Mouse (Mus musculus): ENCODE measurements at regions not wholly inside any gene's neighbourhood (a gene's known extent, or its start where the extent isn't known, plus 50 kb on each side); places are given as distances from the start of the nearest gene placed in this dataset.

DNA sequence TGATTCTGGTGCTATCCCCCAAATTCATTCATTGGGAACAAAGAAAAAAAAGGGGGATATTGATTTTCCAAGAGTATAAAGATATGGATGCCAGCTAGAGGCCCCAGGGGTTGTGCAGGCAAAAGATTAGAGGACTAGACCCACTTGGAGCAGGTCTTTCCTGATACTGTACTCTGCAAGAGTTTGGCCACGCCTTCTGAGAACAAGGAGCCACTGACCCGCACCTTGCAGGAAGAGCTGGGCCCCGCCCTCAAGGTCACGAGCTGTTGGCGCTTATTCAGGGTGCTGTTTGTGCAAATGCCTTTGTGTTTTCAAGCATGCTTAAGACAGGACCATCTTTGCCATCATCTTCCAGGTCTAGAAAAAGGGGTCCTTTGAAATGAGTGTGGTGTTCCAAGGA, 54.5 kb upstream of the Slc7a1 start:
- Histone ChIP-seq H3K36me3 (no peaks in the 10 kb centered on the region), H3K9ac (no peak overlapping the region), H3K4me2 (no peak overlapping the region), H3K4me1 (replicated peaks) (peaks cover 19% of the 10 kb centered on the region), H3K9me3 (no peaks in the 10 kb centered on the region), H3K27me3 (no peaks in the 10 kb centered on the region), H3K4me3 (no peak overlapping the region), H3K27ac (replicated peaks) (peak overlapping the region; percentile 75)
- WGBS = 57% methylated on average over 5 of the region's 5 CpGs
- no peak for ATAC-seq (ENCODE audit: low FRiP score, low read depth)

DNA sequence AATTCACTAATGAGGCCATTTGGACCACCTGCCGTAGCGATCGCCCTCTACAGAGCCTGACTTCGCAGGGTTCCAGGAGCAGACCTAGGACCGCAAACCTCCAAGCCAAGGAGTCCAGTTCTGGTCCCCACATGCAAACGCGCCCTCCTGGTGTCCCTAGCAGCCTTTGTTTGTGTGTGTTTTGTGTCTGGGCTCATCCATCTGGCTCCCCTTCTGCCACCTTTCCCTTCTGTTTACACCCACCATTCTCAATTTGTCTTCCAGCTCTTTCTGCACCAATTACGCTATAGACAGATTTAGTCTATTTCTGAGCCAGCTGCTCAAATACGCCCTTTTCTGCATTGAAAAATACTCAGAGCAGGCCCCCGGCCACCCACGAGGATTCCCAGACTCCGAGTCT, 54.1 kb upstream of the Slc7a1 start:
- WGBS = 28% methylated on average over 12 of the region's 12 CpGs
- H3K36me3 ChIP-seq = no peaks in the 10 kb centered on the region
- no peak overlapping the region for H3K4me3 ChIP-seq
- ATAC-seq (ENCODE audit: low FRiP score, low read depth) = peak; percentile 54; the same call in 1 of the 2 replicates
- peak overlapping the region; percentile 34 for H3K4me2 ChIP-seq
- no peaks in the 10 kb centered on the region for H3K9me3 ChIP-seq
- H3K27ac ChIP-seq (replicated peaks) = peak overlapping the region; percentile 75
- H3K4me1 ChIP-seq (replicated peaks) = peaks cover 19% of the 10 kb centered on the region
- no peak overlapping the region for H3K9ac ChIP-seq
- H3K27me3 ChIP-seq = no peaks in the 10 kb centered on the region

GRCm38 (mm10) chr5:148452909-148453632, 53.4 kb upstream of the Slc7a1 start:
- Histone ChIP-seq H3K27me3 (no peaks in the 10 kb centered on the region), H3K4me1 (replicated peaks) (peaks cover 19% of the 10 kb centered on the region), H3K4me3 (no peak overlapping the region), H3K9ac (no peak overlapping the region), H3K27ac (replicated peaks) (peak overlapping the region; percentile 75), H3K9me3 (no peaks in the 10 kb centered on the region), H3K36me3 (no peaks in the 10 kb centered on the region), H3K4me2 (peak overlapping the region; percentile 34)
- 41% methylated on average over 17 of the region's 17 CpGs for WGBS
- ATAC-seq (ENCODE audit: low FRiP score, low read depth) = 0 out of 2 replicates have a peak, but pooled peaks have one; percentile 42

DNA sequence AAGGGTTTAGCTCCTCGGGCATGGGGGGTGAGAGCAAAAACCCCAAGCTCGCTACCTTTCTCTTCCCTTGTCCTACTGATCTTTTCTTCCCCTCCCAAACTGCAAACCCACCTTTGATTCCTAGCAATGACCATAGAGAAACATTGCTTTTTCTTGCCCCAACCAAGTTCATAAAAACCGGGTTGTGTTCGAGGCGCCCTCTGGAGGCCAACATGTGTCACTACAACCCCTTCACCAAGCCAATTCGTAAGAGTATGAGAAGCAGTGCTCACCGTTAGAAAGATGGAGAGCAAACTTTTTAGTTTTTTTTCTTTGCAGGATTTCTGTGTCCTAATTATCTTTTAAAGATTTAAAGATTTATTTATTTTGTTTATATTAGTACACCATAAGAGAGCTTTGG, 52.1 kb upstream of the Slc7a1 start:
- H3K9ac ChIP-seq = no peak overlapping the region
- no peak overlapping the region for H3K4me2 ChIP-seq
- WGBS = 41% methylated on average over 7 of the region's 7 CpGs
- H3K4me1 ChIP-seq (replicated peaks) = peaks cover 19% of the 10 kb centered on the region
- H3K9me3 ChIP-seq = no peaks in the 10 kb centered on the region
- H3K36me3 ChIP-seq = no peaks in the 10 kb centered on the region
- H3K27ac ChIP-seq (replicated peaks) = no peak overlapping the region
- no peaks in the 10 kb centered on the region for H3K27me3 ChIP-seq
- ATAC-seq (ENCODE audit: low FRiP score, low read depth) = no peak
- H3K4me3 ChIP-seq = no peak overlapping the region

DNA sequence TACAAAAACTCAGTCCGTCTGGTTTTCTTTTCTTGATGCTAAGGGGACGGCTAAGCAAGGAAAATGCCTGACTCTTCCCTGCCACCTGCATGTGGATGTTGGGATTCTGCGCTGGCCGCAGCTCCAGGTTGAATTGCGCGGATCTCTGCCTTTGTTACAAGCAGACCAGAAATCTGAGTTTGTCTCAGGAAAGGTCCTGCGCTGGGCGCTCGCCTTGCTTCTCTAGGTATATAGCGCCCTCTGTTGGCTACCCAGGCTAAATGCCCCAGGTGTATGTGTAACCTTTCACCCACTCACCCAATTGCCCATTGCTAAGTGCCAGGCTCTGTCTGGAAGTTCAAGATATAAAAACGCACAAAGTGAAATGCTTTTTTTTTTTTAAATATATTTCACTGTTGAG, 51.2 kb upstream of the Slc7a1 start:
- Histone ChIP-seq H3K4me3 (no peak overlapping the region), H3K4me2 (no peak overlapping the region), H3K4me1 (replicated peaks) (peaks cover 19% of the 10 kb centered on the region), H3K9ac (no peak overlapping the region), H3K9me3 (no peaks in the 10 kb centered on the region), H3K36me3 (no peaks in the 10 kb centered on the region), H3K27me3 (no peaks in the 10 kb centered on the region), H3K27ac (replicated peaks) (no peak overlapping the region)
- ATAC-seq (ENCODE audit: low FRiP score, low read depth) = no peak
- WGBS = 40% methylated on average over 11 of the region's 11 CpGs

Data from hindbrain, embryonic 15.5 days (tissue).